Mouse (Mus musculus) A20 (cell line): ENCODE results near the gene Tmem171.

Source experiments
- DNase-seq: peaks from one replicate; pipeline ENCODE4 v3.0.0-alpha.2; 2011; ENCODE audit warnings: low read depth, low spot score

The Tmem171 gene

DNA sequence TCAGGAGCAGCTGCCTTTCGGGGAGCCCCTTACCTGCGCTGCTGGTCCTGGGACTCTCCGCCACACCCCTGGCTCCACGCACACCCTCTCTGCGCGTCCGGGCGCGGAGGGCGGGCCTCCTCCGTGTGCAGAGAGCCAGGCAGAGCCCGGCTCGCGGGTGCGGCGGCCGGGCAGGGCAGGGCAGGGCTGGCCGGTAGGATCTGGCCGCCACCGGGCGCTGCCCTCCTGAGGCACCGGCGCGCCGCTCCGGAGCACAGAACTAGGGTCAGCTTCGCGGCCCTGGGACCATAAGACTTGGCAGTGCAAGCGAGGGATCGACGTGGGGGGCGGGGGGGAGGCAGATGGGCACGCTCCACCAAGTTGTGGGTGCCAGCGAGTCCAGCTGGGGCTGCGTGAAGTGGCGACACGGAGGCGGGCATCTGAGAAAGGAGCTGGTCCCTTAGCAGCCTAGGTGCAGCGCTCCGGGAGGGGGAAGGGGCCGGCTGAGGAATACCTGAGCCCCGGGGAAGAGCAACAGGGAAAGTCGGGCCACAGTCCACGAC, at the start of gene Tmem171:
Gene Tmem171, minus strand, starts transcription at position 62 of the 542 bp plus-strand sequence.
- DNase-seq: no peak

GRCm38 (mm10) chr13:98743829-98744228, 49.2 kb upstream of the Tmem171 start:
- DNase-seq: no peak

DNA sequence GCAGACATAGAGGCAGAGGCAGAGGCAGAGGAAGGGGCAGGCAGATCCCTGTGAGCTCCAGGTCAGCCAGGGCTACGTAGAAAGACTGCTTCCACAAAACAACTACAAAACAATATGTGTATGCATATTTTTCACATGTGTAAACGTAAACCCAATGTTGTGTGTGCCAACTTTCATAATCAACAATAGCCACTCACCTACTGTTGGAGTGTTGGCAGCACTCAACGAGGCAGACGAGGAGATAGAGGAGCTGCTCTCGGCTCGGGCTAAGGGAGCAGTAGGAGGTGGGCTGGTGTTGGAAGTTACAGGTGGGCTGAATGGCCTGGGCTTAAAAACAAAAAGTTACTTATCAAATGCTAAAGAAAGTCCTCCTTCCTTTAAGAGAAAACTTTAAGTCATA, 48.6 kb upstream of the Tmem171 start:
- no peak for DNase-seq

- peak; percentile 22 for DNase-seq
Observed at GRCm38 (mm10) chr13:98738213-98738612, 43.6 kb upstream of the Tmem171 start.

GRCm38 (mm10) chr13:98733292-98733691, 38.7 kb upstream of the Tmem171 start:
- no peak for DNase-seq

DNA sequence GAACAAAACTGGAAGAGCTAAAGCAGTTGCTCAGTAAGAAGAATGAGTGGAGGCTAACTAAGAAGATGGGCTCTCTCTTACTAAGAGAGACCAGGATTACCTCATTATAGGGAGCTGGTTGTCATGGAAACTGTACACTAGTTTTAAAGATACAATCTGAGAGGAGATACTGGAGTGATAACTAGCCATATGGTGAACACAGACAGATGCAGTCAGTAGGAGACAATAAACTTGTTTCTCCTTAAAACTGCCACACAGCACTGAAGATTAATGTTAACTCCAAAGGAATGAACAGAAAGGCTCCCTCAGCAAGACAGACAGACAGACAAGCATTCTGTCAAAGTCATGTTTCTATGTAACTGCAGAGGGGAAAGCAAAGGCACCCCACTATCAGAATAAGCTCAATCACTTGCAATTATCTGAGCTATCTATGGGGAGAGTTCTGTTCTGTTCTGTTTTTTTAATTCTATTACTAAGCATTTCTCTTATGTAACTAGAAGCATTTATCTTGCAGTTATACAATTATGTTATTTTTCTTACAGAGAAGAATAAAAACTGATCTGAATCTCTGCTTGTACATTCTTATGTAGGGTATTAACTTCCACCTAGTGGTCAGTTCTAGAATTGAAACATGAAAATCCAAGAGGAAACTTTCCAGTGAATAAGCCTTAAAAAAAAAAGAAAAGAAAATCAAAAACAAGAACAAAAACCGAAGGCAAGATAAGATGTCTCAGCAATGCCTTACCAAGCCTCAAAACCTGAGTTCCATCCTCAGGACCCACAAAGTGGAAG, 34.8 kb upstream of the Tmem171 start:
- peak; percentile 14 for DNase-seq

DNA sequence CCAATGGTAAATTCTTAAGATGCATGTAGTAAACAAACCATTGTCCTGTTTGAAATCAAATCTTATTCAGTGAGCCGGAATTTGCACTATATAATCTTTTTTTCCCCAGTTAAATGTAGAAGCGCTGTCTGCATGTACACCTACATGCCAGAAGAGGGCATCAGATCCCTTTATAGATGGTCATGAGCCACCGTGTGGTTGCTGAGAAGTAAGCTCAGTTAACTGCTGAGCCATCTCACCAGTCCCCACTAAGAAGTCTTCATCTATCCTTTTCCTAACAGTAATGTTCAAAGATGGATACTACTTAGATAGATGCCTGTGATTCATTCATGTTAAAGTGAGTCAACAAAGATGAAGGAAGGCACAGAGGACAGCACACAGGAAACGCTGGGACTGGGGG, 31.9 kb upstream of the Tmem171 start:
- peak; percentile 53 for DNase-seq

GRCm38 (mm10) chr13:98723430-98723829, 28.8 kb upstream of the Tmem171 start:
- DNase-seq: no peak

- peak; percentile 9 for DNase-seq
Observed at GRCm38 (mm10) chr13:98722296-98722695, 27.7 kb upstream of the Tmem171 start.

DNA sequence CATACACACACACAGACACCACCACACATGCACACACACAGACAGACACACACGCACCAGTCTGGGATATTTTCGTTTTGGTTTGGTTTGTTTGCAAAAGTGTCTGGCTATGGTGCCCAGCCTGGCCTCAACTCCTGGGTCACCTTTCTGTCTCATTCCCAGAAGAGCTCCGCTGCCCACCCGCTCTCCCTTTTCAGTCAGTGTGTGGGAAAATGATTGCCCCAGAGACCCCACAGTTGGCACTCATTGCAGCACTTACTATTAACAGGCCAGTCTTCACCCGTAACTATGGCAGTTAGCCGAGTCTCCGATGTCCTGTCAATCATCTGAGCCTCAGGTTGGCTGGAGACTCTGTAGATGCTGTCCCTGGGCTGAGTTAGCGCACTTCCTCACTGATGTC, 21.5 kb upstream of the Tmem171 start:
- DNase-seq: no peak

GRCm38 (mm10) chr13:98715443-98715990, 20.9 kb upstream of the Tmem171 start:
- no peak for DNase-seq

DNA sequence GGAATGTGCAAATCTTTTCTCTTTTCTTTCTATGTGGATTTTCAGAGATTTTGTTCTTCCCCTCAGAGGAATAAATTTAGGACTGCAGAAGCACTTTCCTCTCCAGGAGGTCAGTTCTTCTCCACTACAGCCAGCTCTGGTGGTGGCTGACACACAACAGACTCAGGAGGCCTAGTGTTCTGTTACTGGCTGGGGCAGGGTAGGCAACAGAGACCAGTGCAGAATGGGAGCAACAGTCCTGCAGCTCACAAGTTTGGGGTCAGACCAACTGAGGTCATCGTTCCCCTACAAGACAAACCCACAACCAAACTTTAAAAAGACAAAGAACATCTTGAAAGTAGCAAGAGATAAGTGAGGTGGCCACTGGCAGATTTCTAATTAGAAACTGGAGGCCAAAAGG, 16.0 kb upstream of the Tmem171 start:
- DNase-seq: no peak

GRCm38 (mm10) chr13:98710236-98710635, 15.6 kb upstream of the Tmem171 start:
- no peak for DNase-seq

DNA sequence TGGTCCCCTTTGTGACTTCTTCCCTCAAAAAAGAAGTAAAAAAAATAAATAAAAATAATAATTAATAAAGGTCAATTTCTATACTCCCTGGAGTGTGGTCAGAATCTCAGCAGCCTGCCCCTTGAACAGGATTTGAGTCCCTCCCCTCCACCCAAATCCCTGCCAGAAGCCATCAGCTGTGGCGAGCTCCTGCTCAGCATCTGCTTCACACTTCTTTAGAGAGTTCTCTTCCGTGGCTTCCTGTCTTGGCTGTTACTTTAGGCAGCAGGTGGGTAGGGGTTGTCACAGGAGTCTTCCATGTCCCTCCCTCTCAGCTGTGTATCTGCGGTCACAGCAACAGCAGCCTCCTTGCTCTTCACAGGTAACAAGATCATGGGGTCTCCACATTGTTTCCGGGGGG, 10.9 kb upstream of the Tmem171 start:
- DNase-seq: no peak

DNA sequence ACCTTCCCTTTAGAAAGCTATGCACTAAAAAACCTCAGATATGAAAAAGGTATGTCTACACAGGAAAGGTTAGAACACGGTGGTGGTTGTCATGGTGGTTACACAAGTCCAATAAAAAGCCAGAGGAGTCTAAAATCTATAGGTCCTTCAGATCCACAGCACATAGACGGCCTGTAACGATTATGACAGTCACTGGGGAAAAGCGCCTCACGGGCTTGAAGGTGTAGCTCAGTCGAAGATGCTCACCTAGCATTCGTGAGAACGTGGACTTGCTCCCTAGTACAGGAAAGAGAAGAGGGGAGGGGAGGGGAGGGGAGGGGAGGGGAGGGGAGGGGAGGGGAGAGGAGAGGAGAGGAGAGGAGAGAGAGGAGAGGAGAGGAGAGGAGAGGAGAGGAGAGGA, 9.2 kb upstream of the Tmem171 start:
- DNase-seq: no peak

GRCm38 (mm10) chr13:98702361-98702760, 7.7 kb upstream of the Tmem171 start:
- DNase-seq: no peak

DNA sequence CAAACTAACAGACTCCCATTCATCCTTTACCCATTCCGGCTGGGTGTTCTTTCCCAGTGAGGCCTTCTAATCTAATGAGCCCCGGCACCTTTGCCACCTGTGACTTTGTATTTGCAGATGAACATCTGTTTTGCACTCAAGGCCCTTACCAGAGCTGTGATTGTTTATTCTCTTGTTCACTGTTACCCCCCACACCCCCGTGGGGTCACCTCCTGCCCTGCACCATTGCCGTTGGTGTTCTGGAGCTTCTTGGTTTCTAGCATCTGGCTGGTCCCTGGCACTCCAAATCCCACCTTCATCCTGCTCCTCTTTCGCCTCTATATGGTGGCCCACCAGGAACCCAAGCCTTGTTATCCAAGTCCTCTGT, 6.7 kb upstream of the Tmem171 start:
- no peak for DNase-seq

GRCm38 (mm10) chr13:98700661-98701308, 6.2 kb upstream of the Tmem171 start:
- no peak for DNase-seq

GRCm38 (mm10) chr13:98699982-98700540, 5.4 kb upstream of the Tmem171 start:
- DNase-seq: no peak

DNA sequence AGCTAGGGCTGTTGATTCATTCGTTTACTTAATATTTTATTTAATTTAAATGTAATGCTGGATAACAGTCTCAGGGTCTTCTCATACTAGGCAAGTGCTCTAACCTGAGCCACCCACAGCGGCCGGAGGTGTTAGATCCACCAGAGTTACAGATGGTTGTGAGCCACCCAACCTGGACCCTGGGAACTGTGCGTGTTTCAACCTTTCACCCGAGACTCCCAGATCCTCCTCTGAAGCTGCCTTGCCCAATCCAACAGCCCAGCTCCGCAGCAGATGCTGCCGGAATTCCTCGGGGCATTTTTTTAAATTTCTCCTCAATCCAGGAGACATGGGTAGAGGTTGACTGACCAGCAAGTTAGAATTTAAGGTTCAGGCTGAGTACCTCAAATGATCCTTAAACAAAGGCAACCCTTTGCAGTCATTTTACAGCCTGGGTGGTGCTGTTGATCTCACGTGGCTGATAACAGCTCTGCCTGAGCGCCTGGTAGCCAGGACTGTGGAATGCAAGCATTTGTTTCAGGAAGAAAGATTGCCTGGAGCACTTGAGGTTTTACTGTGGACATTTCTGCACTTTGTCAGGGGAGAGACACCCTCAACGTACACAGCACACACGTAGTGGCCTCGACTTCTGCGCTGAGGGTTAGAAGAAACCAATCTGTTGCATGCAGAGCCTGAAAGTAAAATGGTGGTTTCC, 4.6 kb upstream of the Tmem171 start:
- no peak for DNase-seq

DNA sequence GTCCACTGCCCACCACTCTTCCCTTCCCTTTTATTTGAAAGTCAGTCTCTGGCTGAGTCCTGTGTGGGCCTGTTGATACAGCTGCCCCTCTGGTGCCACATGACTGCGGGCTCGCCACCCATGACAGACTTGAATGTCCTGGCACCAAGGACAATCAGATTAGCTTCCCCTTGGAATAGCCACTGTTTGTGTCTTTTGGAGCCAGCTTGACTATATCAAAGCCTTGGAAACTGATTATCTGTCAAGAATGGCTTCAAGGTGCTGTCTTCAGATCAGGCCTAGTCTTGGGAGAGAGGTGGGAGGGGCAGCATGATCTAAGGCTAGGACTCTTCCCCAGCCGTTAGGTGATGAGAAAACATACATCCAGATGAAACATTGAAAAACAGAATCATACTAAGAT, 2.1 kb upstream of the Tmem171 start:
- DNase-seq: no peak

- DNase-seq: no peak
Observed at GRCm38 (mm10) chr13:98695546-98695945, 912 bp upstream of the Tmem171 start.
